Mouse (Mus musculus) cerebellum, adult (tissue): ENCODE measurements around the gene Dok1.

Experiments
- ATAC-seq: cut with Nextera tagmentation; 2 replicates; pipeline ENCODE4 v1.9.2; 2017; ENCODE audit warnings: mild to moderate bottlenecking, moderate library complexity, mixed read lengths; ENCODE audit not compliant: insufficient number of reproducible peaks, low FRiP score, low TSS enrichment

The Dok1 gene

GRCm38 (mm10) chr6:83019044-83019443 is 14.2 kb downstream of the Dok1 start:
- ATAC-seq = no peak

DNA sequence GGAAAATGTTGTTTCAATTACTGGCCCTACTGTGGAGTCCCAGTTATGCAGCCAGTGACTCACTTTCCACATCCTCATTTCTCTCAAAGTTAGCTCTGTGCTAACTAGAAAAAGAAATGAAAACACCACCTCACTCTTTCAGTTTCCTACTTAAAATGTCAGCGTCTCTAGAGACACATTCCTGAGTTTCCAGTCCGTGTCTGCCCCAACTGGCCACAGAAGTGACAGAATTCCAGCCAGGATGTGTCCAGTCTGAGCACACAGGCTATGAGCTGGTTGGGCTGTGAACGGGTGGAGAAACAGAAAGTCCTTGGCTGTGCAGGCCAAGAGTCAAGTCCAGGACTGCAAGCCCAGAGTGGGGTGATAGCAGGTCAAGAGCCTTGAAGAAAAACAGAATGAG is 16.1 kb downstream of the Dok1 start:
- no peak for ATAC-seq

DNA sequence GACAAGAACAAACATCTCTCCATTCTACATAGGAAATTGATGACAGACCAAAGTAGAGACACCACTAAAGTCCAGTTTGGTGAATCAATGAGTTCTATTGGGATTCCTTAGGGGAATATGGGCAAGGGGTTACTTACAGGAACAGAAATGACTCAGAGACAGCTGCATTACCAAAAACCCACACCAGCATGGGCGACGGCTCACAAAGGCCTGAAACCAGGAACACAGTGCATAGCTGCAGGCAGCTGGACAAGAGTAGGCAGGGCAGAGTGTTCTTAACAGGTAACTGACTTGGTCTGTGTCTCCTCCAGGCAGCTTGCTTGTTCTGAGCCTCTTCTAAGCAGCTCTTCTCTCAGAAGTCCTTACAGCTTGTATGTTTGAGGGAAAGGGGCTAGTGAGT is 17.5 kb downstream of the Dok1 start:
- ATAC-seq = no peak

GRCm38 (mm10) chr6:83014482-83015466 is 18.5 kb downstream of the Dok1 start:
- ATAC-seq = no peak

DNA sequence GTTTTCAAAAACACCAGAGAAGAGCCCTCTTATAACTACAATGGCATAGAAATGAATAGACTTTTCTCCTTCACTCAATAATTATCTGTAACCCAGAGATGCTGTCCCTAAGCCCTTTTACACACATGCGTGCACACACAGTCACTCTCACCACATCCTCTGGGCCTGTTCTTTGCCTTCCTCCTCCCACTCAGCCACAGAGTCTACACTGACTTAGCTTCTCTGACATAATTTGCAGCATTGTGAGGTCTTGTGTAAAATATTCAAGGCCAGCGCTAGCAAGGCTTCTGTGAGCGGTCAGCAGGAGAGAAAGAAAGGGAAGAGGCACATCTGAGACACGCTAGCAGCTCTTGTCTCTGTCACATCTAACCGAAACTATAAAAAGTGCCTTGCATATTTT is 19.8 kb downstream of the Dok1 start:
- ATAC-seq = no peak

DNA sequence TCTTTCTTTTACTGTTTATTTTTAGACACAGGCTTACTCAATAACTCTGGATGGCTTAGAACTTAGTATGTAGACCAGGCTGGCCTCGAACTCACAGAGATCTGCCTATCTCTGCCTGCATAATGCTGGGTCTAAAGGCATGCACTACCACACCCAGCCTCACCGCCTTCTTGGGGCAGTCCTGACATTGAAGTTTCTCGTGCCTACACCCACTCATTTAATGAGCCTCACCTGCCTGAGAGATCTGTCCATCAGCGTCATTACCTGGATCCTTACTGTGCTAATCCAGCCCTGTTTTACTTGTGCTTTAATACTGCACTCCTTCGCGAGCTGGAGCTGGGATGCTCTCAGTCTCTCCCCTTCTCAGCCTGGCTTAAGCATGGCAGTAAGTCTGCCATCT is 21.5 kb downstream of the Dok1 start:
- no peak for ATAC-seq

- ATAC-seq = no peak
Measured at GRCm38 (mm10) chr6:83011255-83011654, 22.0 kb downstream of the Dok1 start.

- no peak for ATAC-seq
Measured at GRCm38 (mm10) chr6:83010010-83010409, 23.3 kb downstream of the Dok1 start.

DNA sequence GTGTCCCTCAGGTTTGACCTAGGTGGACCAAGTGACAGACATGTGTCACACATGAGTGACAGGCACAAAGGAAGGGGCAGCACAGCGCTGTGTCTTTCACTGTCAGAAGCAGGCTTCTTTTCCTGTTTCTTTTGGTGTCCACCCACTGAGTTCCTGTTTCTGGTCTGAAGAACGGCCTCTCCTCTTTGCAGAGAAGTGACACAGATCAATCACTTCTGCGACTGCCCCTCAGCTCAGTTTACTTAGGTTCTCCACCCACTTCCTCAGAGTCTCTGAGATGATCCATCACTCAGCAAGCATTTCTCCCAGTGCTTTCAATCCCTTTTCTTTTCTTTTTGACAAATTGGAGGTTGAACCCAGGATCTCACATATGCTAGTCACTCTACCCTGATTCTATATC is 24.6 kb downstream of the Dok1 start:
- ATAC-seq = no peak

GRCm38 (mm10) chr6:83006114-83006513 is 27.2 kb downstream of the Dok1 start:
- no peak for ATAC-seq

DNA sequence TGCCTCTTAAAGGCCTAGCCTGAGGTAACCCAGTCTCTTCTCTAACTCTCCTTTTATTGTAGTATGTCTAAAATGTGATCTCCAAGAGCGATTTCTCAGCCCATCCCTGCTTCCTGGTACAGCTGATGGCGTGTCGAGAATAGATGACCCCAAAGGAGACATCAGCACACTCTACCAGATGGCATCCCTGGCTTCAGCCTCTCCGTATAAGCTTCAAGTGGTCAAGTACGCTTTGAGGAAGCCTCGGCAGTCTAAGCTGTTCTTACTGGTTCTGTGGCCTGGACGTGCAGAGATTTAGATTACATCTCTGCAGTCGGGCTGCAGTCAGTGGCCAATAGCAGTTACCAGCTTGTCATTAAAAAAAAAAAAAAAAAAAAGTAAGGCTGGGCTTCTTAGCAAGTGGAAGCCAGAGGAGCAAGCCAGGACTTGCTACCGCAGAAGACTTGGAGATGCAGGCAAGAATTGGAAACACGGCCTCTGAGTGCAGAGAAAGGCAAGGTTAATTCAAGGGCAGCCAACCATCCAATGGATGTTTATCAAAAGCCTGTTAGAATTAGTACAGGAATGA is 27.7 kb downstream of the Dok1 start:
- no peak for ATAC-seq

DNA sequence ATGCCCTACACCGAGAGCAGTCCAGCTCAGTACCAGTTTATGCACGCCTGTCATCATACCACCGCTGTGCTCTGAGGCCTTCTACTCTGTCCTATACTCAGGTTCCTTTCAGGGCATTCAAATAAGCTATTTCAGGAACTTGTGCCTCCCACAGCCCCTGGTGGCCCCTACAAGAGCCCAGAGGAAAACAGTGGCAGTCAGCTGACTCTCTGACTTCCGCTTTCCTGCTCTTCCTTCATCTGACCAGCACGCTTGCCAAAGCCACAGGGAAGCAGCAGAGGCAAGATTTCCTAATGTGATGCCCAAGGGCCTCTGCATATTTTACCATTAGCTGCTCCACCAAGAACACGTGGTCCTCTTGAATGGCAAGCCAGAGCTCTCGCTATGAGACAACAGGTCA is 28.4 kb downstream of the Dok1 start:
- no peak for ATAC-seq

DNA sequence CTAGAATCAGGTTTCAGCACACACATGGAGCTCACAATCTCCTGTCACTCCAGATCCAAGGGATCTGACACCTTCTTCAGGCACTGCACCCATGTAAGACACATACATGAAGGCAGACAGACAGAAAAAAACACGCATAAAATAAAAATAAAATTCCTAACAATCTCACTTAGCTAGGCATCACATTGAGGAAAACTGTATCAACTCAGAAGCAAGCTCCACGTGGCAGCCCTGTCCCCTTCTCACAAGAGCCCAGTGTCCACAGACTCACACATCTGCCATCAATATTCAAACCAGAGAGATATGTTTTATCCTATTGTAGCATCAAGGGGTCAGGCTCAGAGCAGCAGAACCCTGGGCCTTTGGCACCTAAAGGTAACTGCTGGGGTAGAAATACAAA is 29.0 kb downstream of the Dok1 start:
- no peak for ATAC-seq

DNA sequence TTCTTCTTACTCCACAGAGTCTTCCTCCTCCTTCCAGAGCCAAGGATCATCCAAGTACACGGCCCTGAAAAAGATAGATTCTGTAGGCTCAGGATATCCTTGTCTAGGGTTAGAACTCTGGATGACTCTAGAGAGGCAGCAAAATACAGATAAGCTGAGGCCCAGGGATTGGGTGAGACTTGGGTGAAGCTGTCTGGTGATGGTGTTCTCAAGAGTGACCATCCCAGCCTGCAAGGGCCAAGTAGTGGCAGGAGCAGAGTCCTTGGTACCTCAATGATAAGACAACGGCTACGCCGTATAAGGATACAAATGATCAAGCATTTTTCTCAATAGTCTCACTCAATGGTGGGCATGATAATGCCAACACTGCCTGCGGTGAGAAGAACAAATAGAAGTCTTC is 29.4 kb downstream of the Dok1 start:
- ATAC-seq = no peak

- ATAC-seq = no peak
Measured at GRCm38 (mm10) chr6:83003082-83003481, 30.2 kb downstream of the Dok1 start.

GRCm38 (mm10) chr6:82999986-83000385 is 33.3 kb downstream of the Dok1 start:
- ATAC-seq = no peak

- ATAC-seq = no peak
Measured at GRCm38 (mm10) chr6:82998326-82998725, 34.9 kb downstream of the Dok1 start.

DNA sequence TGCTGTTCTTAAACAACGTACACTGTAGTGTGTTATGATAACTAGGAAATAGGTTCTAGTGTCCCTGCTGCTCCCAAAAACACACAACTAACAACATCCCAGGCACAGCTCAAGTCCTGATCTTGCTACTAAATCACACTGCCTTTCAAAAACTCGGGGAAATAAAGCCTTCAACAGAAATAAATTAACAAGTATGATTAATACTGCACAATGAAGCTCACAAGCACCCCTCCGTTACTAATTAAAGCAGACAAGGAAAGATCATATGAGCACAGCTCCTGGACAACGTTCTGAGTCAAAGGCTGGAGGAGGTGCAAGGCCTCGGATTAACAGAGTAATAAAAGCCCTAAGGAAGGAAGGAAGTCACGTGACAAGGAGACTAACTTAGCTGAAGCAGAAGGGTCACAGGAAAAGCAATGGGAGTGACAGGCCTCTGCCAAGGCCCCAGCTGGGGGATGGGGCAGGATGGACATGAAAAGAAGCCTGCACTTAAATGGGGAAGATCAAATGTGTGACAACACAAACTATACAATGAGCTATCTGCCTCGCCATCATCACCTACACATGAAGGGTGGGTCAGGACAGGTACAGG is 35.7 kb downstream of the Dok1 start:
- ATAC-seq = no peak

GRCm38 (mm10) chr6:82996740-82997315 is 36.4 kb downstream of the Dok1 start:
- peak; percentile 97 for ATAC-seq

DNA sequence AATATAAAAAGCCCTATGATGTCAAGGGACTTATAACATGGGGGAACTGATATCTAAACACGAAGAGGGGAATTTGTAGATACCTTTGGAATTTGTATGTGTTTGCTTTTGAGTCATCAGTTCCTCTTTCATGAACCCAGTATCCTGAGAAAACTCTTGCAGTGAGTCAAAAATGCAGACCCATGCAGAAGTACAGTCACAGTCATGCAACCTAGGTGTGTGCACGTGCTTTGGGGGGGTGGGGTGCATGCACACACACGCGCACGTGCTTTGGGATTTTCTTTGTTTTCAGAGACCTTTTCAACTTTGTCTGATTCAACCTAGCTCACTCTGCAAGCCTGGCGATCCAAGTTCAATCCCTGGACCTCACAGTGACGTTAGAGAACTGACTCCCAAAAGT is 38.9 kb downstream of the Dok1 start:
- ATAC-seq = no peak

DNA sequence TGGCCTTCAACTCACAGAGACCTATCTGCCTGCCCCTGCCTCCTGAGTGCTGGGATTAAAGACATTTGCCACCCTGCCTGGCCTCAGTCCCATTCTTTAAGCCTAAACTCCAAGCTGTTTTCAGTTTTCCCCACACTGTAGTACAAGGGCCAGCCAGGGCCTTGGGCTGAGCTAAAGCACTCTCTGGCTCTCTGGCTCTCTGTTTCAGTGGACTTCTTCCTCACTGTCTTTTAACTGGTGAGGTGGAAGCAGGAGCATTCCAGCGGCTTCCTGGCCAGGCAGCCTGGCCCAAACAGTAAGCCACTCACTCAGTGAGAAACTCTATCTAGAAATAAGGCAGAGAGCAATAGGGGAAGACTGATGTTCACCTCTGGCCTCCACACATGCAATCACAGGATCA is 39.6 kb downstream of the Dok1 start:
- ATAC-seq = no peak
